Mouse (Mus musculus): ENCODE measurements at regions not wholly inside any gene's neighbourhood (a gene's known extent, or its start where the extent isn't known, plus 50 kb on each side); places are given as distances from the start of the nearest gene placed in this dataset.

GRCm38 (mm10) chr1:55887386-55887785 is 481.7 kb downstream of the Plcl1 start:
- TF ChIP-seq EP300 (IDR thresholded peaks at IDR 0.05), result no peak
- TF ChIP-seq CTCF (IDR thresholded peaks at IDR 0.05), result no peak

Measured in lung, postnatal 0 days (tissue).